8 mouse cellular contexts compared by ENCODE assay signal in the genomic region with DNA sequence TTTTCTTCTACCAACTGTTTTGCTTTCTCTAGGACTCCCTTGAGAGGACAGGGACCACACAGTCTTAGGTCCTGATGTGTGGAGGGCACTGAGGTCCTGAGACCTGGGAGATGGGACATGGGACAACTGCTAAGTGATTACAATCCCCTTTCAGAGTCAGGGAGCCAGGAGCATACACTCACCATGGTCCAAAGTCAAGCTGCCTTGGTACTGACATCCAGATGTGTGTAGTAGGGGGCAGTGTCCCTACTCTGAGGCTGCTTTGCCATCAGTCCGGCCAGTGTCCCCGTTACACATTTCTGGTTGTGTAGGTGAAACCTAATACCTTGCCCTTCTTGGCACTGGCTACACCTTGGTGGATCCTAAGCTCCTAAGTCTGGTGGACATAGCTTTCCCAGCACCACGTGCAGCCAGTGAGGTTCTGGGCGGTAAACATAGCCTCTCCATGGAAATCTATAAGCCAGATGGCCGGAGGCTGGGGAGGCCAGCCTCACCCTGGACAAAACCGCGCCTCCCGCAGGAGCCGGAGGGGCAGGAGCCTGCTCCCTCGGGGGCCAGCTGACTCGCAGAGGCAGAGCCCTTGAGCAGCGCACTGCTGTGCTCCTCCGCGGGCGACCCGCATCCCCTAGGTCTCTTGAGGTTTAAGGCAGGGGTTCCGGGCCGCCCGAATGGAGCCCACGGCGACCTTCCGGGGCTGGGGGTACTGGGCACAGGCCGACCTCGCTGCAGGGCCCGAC. TPM values are rescaled to one million over a fixed set of nuclear protein-coding genes. Genes with fewer than 3 reads are reported as not detected.
DNase-seq lines count a peak whose midpoint lies in the region; ATAC-seq and TF ChIP-seq lines count a peak whose summit lies in the region.

No protein-coding gene starts in this region.

- H3K27ac ChIP-seq in kidney, adult 2 months (ENCODE audit: insufficient read depth, low read depth, low read length) = no peak overlapping the region
- H3K27ac ChIP-seq in CH12.LX (ENCODE audit: insufficient read depth, low read depth) = no peak overlapping the region
- H3K27ac ChIP-seq in midbrain, embryonic 12.5 days (replicated peaks) = peak overlapping the region; percentile 82

- no peaks in the 10 kb centered on the region; the same call in none of the 2 replicates for H3K4me1 ChIP-seq in kidney, adult 2 months (ENCODE audit: control insufficient read depth, insufficient read depth, low read length)
- peaks cover 9 to 28% of the 10 kb centered on the region in 2 experiments for H3K4me1 ChIP-seq in CH12.LX (ENCODE audit: control insufficient read depth in 1 of 2, insufficient read depth in 2 of 2)
- peaks cover 17% of the 10 kb centered on the region for H3K4me1 ChIP-seq in midbrain, embryonic 12.5 days

- H3K9me3 ChIP-seq in CH12.LX (replicated peaks; ENCODE audit: low read length) = no peaks in the 10 kb centered on the region
- H3K9me3 ChIP-seq in midbrain, embryonic 12.5 days = no peaks in the 10 kb centered on the region

- dilution Hi-C loops in CH12.LX (cut with MboI; ENCODE audit: extremely low pct_ligation_motif_present, extremely low pct_unique_long_range_greater_than_20kb, low sequenced_read_pairs) = no loop called here

- peak overlapping the region; percentile 89 for H3K4me3 ChIP-seq in kidney, adult 2 months (ENCODE audit: insufficient read depth, low read depth, low read length)
- H3K4me3 ChIP-seq in CH12.LX (replicated peaks in 1 of 3; ENCODE audit: low read depth in 2 of 3, low read length in 2 of 3, poor library complexity in 1 of 3) = peak overlapping the region; percentile 74 to 97 (median 78)
- H3K4me3 ChIP-seq in midbrain, embryonic 12.5 days = peak overlapping the region; percentile 70

- peak; percentile 23 for DNase-seq in kidney, adult 2 months
- no peak for DNase-seq in kidney, adult 11 months
- peak; percentile 26 for DNase-seq in CH12.LX (ENCODE audit: extremely low read depth)
- peak; percentile 63 to 68 for DNase-seq in cerebellum, postnatal 14 days
- DNase-seq in heart, adult 18-20 months = peak; percentile 43 to 55
- DNase-seq in kidney, postnatal 10 days = peak; percentile 64
- DNase-seq in testis, postnatal 14 days (ENCODE audit: low spot score) = peak; percentile 55

- TF ChIP-seq POLR2A in kidney, adult 2 months (IDR thresholded peaks at IDR 0.05; ENCODE audit: low read depth, low read length) = no peak
- TF ChIP-seq POLR2A in CH12.LX (IDR thresholded peaks at IDR 0.05; ENCODE audit: low read depth, low read length) = no peak

- TF ChIP-seq RAD21 in CH12.LX (IDR thresholded peaks at IDR 0.05; ENCODE audit: low read depth, low read length) = no peak

- under 1% methylated on average over 25 of the region's 25 CpGs for WGBS in kidney, adult 2 months
- WGBS in midbrain, embryonic 12.5 days = under 1% methylated on average over 25 of the region's 25 CpGs

- peak overlapping the region; percentile 93 for H3K4me2 ChIP-seq in CH12.LX (ENCODE audit: insufficient read depth, low read depth, poor library complexity, severe bottlenecking)
- H3K4me2 ChIP-seq in midbrain, embryonic 12.5 days (replicated peaks) = peak overlapping the region; percentile 80

- no peaks in the 10 kb centered on the region for H3K27me3 ChIP-seq in kidney, adult 2 months (replicated peaks; ENCODE audit: control insufficient read depth, insufficient read depth, low read length)
- peaks cover 5% of the 10 kb centered on the region for H3K27me3 ChIP-seq in CH12.LX (replicated peaks)
- no peaks in the 10 kb centered on the region for H3K27me3 ChIP-seq in midbrain, embryonic 12.5 days

- TF ChIP-seq CTCF in kidney, adult 2 months (conservative IDR thresholded peaks at IDR 0.05; ENCODE audit: insufficient read depth, insufficient read length, low read depth, low read length) = no peak
- TF ChIP-seq CTCF in CH12.LX (conservative IDR thresholded peaks at IDR 0.05 in 1 of 2, IDR thresholded peaks at IDR 0.05 in 1 of 2; ENCODE audit: low read depth in 2 of 2, low read length in 2 of 2) = no peak

- TF ChIP-seq EP300 in CH12.LX (IDR thresholded peaks at IDR 0.05; ENCODE audit: low read length) = no peak

- no peaks in the 10 kb centered on the region for H3K79me2 ChIP-seq in CH12.LX (replicated peaks; ENCODE audit: control insufficient read depth, extremely low read depth, insufficient read depth, poor library complexity, severe bottlenecking)

- H3K36me3 ChIP-seq in kidney, adult 2 months (ENCODE audit: control insufficient read depth, insufficient read depth, low read length) = no peaks in the 10 kb centered on the region
- peaks cover 8 to 31% of the 10 kb centered on the region in 2 experiments for H3K36me3 ChIP-seq in CH12.LX (replicated peaks in 1 of 2; ENCODE audit: control insufficient read depth in 1 of 2, insufficient read depth in 1 of 2, low read length in 1 of 2)
- peaks cover 42% of the 10 kb centered on the region for H3K36me3 ChIP-seq in midbrain, embryonic 12.5 days

- in situ Hi-C loops in CH12.LX (cut with MboI; ENCODE audit: low pct_ligation_motif_present, low pct_unique_long_range_greater_than_20kb, low sequenced_read_pairs) = no loop called here

- no peak; the same call in 1 of the 2 replicates for ATAC-seq in midbrain, embryonic 12.5 days (ENCODE audit: low FRiP score, low read depth)

- H3K9ac ChIP-seq in CH12.LX (ENCODE audit: insufficient read depth, low read depth) = peak overlapping the region; percentile 89
- H3K9ac ChIP-seq in midbrain, embryonic 12.5 days (replicated peaks) = peak overlapping the region; percentile 89

TF ChIP-seq in CH12.LX, 34 proteins besides CTCF, POLR2A, EP300 and RAD21:
- TF ChIP-seq ZMIZ1 (IDR thresholded peaks at IDR 0.05; ENCODE audit: low read depth, low read length) (no peak), BHLHE40 (IDR thresholded peaks at IDR 0.05; ENCODE audit: low read depth, low read length) (0 out of 2 replicates have a peak, but pooled peaks have one; percentile 1), MAX (IDR thresholded peaks at IDR 0.05; ENCODE audit: low read length) (0 out of 2 replicates have a peak, but pooled peaks have one; percentile 18)
TF ChIP-seq in CH12.LX: peak in this region for 2.

RNA-seq across cellular contexts. Expression of a gene that starts 0.6 kb away (rescaled TPM):
- 5.8 and 6.8 TPM in 2 replicates for polyA plus RNA-seq in kidney, adult 2 months (2012; rRNA removed)
- total RNA-seq in CH12.LX (2012; rRNA removed) (15.9 and 20.9 TPM in 2 replicates), CH12.LX (2014; rRNA removed) (1.7 and 2.3 TPM in 2 replicates)
- 10.2 and 12.7 TPM in 2 replicates for polyA plus RNA-seq in CH12.LX (2012; ENCODE audit: insufficient read length, low read depth)
- total RNA-seq in heart, adult 18-20 months (2021) = 10 to 100 TPM in 1 of 2 experiments, 1 to 10 TPM in 1; 6.5 to 10.5 TPM
- 52.6 and 54.4 TPM in 2 replicates for polyA plus RNA-seq in midbrain, embryonic 12.5 days (2016; fragmentation: Nextera tagmentation; extraction: Ambion mirVana)

RNA-seq across cellular contexts. Expression of a gene that starts 12.5 kb away (rescaled TPM):
- 28.5 and 35.6 TPM in 2 replicates for polyA plus RNA-seq in kidney, adult 2 months (2012; rRNA removed)
- total RNA-seq in CH12.LX (2012; rRNA removed) = 22.1 and 22.3 TPM in 2 replicates
- 13.7 and 14.5 TPM in 2 replicates for total RNA-seq in CH12.LX (2014; rRNA removed)
- polyA plus RNA-seq in CH12.LX (2012; ENCODE audit: insufficient read length, low read depth) = 13.0 and 14.2 TPM in 2 replicates
- 1 to 10 TPM; 5.9 to 8.2 TPM for total RNA-seq in heart, adult 18-20 months (2021)
- 20.8 and 22.9 TPM in 2 replicates for polyA plus RNA-seq in midbrain, embryonic 12.5 days (2016; fragmentation: Nextera tagmentation; extraction: Ambion mirVana)

RNA-seq across cellular contexts. Expression of a gene that starts 12.7 kb away (rescaled TPM):
- polyA plus RNA-seq in kidney, adult 2 months (2012; rRNA removed) = 77.7 and 79.3 TPM in 2 replicates
- 88.0 and 103 TPM in 2 replicates for total RNA-seq in CH12.LX (2012; rRNA removed)
- 38.6 and 46.3 TPM in 2 replicates for total RNA-seq in CH12.LX (2014; rRNA removed)
- 50.2 and 59.5 TPM in 2 replicates for polyA plus RNA-seq in CH12.LX (2012; ENCODE audit: insufficient read length, low read depth)
- 10 to 100 TPM; 85.2 to 94.9 TPM for total RNA-seq in heart, adult 18-20 months (2021)
- polyA plus RNA-seq in midbrain, embryonic 12.5 days (2016; fragmentation: Nextera tagmentation; extraction: Ambion mirVana) = 56.8 and 57.4 TPM in 2 replicates

RNA-seq across cellular contexts. Expression of a gene that starts 39.1 kb away (rescaled TPM):
- polyA plus RNA-seq in kidney, adult 2 months (2012; rRNA removed) = 5.1 and 6.8 TPM in 2 replicates
- 0.08 and 0.17 TPM in 2 replicates for total RNA-seq in CH12.LX (2012; rRNA removed)
- total RNA-seq in CH12.LX (2014; rRNA removed) = 0.07 and 0.19 TPM in 2 replicates
- polyA plus RNA-seq in CH12.LX (2012; ENCODE audit: insufficient read length, low read depth) = 0.21 and 0.42 TPM in 2 replicates
- total RNA-seq in heart, adult 18-20 months (2021) = 1 to 10 TPM; 3.8 to 4.3 TPM
- 7.7 and 8.8 TPM in 2 replicates for polyA plus RNA-seq in midbrain, embryonic 12.5 days (2016; fragmentation: Nextera tagmentation; extraction: Ambion mirVana)
